Mouse (Mus musculus) heart, postnatal 0 days (tissue): ENCODE measurements around the gene Slamf9.

Experiments
- CTCF ChIP-seq: IDR thresholded peaks from 2 replicates; pipeline ENCODE4 v1.5.1; 2016; ENCODE audit warnings: antibody characterized with exemption, control low read depth, low read depth
- EP300 ChIP-seq: IDR thresholded peaks from 2 replicates; pipeline ENCODE4 v1.6.1; 2016; ENCODE audit warnings: antibody characterized with exemption, low read depth

- TF ChIP-seq EP300 (no peak), CTCF (peak; percentile 96)
Observed at GRCm38 (mm10) chr1:172490261-172490661, 15.1 kb downstream of the Slamf9 start.
